Mouse (Mus musculus) frontal cortex, postnatal 25 days (tissue): ENCODE measurements at regions not wholly inside any gene's neighbourhood (a gene's known extent, or its start where the extent isn't known, plus 50 kb on each side); places are given as distances from the start of the nearest gene placed in this dataset.

ENCODE experiments used
- DNase-seq, 2 experiments: peaks; one replicate each; pipeline ENCODE4 v3.0.0; 2022; ENCODE audit warnings: low spot score in 2 of 2

DNA sequence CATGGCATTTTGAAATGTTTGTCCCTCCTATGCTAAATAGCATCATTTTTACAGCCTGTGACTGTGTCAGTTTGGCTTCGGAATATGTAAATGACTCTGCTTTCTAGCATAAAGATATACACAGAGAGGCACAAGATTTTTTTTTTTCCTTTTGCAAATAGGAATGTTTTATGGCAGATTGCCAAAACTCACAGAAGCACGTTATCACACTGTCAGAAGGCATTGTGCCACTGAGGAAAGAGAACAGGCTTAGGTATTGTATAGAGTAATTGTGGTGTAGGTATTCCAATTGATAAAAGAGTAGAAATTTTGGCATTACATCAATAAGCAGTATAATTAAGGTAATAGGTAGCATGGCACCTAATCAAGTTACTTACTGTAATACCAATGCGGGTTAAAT, 988.5 kb upstream of the Tenm2 start:
- no peak for DNase-seq

DNA sequence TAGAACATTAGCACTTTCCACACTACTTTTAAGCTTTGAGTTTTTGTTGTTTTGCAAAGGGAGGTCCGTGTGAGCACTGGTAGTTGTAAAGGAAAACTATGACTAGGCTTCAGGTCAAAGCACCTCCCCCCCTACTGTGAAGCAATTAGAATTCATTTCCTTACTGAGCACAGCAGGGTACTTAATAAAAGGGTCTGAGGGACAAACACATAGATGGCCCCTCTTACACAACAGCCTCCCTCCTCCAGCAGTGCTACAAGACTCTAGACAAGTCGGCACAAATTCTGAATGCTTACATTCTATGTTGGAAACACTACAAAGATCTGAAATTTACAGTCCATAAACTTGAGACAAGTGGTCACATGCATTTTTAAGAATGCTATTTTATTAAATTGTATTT, 967.6 kb upstream of the Tenm2 start:
- DNase-seq, result no peak

DNA sequence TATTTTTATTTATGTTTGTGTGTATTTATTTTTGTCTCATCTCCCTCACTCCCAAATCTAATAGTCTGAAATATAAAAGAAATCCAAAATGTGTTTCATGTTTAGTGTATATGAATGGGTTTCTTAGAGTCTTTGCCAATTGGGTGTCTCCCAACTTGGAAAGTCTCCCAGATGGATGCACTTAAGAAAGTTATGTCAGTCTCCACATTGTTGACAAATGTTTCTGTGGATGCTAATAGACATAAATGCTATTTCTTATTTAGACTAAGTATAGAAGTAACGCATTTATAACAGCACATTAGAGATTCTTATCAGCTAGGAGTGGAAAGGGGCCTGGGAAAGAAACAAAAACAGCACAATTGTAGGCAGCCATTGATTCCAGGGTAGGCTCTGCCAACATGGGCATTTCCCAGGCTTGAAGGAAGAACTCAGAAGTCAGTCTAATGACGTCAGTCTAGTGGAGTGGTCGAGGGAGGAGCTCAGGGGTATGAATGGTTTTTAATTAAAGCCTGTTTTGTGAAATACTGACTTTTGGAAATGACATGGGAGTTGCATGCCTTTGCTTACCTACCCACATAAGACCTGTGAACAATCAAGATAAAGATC, 965.5 kb upstream of the Tenm2 start:
- no peak for DNase-seq

DNA sequence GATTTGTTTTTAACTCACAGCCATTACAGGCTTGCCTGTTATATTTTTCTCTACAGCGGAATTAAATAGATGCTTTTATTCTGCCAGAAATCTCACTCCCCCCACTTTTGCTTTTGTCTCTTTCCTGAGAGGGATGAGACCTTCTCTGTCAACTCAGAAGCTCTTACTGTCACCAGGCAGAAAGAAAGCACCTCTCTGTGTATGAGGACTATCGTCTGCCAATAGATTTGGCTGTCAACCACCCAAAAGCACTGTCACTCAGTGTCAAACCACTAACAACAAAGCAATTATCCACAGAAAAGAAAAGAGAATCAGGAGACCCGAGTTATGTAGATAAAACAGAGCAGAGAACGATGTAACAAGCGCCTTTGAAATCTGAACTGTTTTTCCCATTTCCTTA, 958.0 kb upstream of the Tenm2 start:
- no peak for DNase-seq

DNA sequence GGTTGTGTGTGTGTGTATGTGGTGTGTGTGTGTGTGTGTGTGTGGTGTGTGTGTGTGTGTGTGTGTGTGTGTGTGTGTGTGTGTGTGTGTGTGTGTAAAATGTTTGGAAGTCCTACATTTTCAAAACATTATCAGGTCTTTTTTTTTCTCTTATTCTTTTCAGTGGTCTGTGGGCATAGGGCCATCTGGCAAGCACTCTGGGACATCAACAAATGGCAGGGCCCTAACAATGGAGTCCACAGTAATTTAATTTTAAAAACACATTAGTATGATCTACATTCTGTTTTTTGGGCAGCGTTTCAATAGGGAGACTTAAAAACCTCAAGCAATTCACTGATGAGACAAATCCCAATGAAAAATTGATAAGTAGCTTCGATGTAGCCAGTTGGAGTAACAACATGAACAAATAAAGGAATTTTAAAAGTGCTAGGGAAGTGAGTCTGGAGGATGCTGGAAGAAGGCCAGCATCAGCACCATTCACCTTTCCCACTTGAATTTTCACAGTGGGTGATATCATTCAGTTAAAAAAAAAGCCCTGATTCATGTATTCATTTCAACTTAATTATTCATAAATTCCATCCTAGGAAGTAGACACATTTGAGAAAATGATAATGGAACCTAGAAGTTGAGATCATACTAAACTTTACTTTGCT, 956.3 kb upstream of the Tenm2 start:
- DNase-seq, result no peak

DNA sequence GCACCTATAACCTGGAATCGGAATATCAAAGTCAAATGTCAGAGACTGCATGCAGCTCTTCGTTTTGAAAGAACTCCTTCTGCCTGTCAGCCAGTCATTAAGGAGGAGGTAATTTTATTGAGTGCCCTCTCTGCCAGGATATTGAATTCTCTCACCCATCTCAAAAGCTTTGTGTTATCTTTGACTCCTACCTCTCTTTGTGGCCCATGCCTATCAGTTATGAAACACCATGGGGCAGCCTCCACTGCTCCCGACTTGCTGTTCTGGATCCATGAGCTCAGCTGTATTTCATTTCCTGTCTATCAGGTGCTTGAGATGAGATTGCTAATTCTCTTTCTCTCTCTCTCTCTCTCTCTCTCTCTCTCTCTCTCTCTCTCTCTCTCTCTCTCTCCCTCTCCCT, 955.7 kb upstream of the Tenm2 start:
- no peak for DNase-seq

DNA sequence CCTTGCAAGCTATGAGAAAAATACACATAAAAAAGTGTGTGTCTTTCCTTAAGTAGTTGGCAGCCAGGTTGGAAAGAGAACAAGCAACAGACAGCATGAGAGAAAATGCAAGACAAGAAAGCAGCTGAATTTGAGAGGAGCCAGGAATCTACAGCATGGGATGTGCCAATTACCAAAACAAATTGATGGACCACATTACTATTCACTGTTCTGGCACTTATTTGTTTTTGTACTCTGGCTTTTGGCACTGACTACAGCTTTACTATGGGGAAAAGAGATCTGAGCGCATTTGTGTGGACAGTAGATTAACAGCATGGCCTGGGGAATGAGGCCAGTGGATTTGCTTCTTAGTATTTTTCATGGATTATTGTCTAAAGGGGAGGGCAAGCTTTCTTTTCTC, 935.0 kb upstream of the Tenm2 start:
- no peak for DNase-seq

DNA sequence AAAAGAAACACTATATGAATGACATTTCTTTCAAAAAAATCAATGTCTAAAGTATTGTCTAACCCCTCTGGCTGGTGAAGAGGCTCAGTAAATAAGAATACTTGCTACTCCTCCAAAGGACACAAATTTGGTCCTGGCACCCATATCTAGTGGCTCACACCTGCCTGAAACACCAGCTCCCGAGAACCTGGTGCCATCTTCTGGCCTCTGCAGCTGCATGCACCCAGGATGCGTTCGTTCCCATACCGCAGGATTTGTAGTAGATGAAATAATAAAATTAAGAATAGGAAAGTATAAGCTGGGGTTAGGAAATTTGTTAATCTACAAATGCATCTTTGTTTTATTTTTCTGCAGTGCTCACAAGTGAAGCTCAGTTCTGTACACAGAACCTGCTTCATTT, 922.5 kb upstream of the Tenm2 start:
- no peak for DNase-seq

DNA sequence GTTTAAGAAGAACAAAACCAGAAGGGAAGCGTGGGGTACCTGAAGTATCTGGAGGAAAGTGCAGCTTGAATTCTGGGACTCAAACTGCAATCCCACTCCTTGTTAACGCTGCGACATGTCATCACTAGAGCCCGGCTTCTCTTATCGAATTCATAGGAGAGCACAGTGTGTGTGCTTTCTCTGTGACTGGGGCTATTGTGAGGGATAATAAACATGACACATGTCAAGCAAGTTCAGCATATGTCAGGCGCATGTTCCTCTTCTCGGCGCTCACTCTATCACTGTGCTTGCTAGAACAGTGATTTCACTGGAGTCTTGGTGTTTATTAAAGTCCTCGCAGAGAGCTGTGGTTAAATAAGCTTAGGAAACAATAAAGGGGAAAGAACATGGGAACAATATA, 921.2 kb upstream of the Tenm2 start:
- no peak for DNase-seq

DNA sequence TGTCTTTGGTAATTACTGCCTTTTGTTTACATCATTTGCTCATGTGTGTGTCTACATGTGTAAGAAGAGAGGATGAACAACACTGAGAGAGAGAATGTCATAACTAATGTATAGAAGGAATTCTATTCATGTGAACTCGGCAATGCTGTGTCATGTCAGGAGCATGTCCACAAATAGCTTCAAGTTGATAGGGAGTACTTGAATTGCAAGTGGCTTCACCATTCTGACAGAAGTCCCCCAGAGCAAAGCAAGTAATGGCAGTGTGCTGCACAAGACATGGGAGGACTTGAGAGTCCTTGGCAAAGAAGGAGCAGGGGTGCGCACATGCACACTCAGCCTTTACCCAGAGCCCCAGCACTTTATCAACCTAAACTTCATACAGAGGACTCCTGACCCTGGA, 919.9 kb upstream of the Tenm2 start:
- no peak for DNase-seq

DNA sequence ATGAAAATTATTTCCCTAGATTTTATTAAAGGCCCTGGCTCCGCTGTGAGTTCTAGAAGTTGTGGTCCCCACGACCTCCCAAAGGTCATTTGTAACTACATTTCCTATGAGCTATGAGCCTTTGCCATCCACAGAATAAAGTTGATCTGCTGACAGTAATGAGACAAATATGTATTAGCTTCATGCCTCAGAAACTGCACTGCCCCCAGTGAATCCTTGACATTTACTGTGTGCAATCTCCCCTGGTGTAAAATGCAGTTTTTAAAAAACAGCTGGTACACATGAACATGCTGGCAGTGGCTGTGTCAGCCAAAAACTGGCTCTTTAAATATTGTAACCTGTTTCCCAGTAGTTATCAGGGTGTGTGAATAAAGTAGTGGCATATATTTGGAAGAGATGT, 907.7 kb upstream of the Tenm2 start:
- DNase-seq, result no peak

DNA sequence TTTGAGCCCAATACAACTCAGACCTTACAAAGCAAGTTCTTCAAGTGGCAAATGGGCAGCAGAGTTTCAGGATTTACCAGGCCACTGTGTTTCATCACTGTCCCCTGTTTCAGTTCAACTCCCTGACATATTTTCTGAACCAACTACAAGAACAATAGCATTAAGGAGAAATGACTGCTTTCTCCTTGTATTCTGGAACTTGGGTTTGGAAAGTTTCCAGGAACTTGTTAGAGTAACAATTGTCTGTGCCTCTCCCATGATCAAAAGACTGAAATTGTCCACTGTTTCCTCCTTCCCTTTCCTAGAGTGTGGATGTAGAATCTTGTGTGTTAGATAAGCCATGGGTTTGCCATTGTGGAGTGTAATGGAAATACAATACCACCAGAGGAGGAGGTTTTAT, 893.1 kb upstream of the Tenm2 start:
- no peak for DNase-seq

DNA sequence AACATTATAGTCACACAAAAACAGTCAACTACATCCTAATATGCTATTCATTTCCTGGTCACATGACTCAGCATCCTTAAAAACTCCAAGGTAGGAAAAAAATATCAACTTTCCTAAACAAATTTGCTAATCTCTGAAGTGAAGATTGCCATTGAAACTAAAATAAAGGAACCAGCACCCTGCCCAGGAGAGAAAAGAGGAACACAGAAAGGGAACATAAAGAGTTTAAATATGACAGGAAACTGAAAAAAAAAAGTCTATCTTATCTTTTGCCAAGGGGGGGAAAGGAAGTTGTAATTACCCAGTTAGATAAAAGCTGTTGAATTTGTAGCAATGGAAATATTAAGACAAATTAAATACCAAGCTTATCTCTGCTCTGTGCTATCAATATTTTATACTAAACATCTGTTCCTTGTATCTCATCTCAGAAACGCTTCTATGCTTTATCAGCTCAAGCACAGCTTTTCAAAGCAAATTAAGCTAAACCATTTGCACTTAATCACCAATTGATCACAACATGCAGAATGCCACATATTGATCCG, 888.1 kb upstream of the Tenm2 start:
- no peak for DNase-seq

DNA sequence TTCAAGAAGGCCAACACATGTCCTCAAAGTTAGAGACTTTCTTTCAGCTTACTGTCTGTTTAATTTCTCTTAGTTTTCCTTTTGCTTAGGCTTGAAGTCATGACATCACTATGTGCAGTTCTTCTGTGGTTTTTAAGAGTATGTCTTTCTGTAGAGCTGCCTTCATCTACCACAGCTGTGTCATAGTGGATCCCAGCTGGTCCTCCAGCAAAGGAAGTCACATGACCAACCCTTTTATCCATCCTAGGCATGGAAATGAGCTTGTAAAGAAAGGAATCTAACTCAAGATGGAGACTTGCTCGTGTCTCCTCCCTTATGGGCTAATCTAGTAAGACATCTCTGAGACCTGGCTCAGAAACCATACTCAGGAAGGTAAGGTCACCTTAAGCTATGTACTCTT, 886.7 kb upstream of the Tenm2 start:
- no peak for DNase-seq

DNA sequence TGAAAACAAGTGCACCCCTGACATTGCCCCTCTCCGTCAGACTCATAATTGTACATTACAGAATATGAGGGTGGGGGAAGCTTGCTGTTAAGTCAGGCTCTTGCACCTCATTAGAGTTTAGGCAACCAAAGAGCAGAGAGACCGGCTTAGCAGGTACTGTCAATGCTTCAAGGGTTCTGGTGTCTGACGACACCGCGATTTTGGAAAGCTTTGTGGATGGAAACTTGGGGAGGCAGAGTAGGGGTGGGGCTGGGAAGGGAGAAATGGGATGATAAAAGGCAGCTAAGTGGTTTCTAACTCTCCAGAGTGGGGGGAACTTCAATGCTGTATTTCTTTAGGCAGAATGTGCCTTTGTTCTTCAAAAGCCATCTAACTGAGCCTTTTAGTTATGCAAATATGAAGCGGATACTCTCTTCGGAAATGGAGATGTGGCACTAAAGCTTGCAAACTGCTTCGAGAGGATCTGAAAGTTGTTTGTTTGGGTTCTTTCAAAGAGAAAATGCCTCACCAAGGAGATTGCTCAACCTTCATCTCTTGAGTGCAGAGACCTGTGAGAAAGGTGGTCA, 885.4 kb upstream of the Tenm2 start:
- DNase-seq, result no peak

DNA sequence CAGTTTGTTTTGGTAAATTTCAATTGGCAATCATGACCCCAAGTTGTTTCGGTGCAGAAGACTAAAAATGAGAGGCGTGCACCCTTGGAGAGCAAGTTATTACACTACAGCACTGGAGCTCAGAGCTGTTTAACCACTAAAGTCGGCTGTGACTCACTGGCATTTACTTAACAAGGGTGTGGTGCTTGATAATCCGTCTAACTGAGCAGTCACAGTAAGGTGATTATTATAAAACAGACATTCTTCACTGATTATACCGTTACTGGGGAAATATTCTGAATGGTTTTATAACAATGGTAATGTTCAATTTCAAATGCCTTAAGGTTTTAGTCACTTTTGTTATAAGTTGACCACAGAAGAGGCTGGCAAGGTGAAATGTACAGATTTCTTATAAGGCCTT, 882.0 kb upstream of the Tenm2 start:
- no peak for DNase-seq

DNA sequence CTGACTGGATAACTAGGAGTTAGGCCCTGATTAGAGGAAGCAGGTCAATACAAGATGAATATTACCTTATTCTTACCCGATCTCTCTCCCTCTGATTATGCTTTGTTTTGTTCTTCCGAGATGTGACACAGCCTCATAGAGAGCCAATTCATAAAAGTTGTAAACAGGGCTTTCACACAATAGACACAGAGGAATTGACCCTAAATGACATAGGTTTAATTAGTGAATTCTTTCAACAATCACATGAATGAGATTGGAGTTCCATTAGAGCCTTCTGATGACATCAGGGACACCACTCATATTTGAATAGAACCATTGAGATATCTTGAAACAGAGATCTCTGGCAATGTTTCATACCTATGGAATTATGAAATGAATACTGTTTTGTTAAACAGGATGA, 856.4 kb upstream of the Tenm2 start:
- no peak for DNase-seq

DNA sequence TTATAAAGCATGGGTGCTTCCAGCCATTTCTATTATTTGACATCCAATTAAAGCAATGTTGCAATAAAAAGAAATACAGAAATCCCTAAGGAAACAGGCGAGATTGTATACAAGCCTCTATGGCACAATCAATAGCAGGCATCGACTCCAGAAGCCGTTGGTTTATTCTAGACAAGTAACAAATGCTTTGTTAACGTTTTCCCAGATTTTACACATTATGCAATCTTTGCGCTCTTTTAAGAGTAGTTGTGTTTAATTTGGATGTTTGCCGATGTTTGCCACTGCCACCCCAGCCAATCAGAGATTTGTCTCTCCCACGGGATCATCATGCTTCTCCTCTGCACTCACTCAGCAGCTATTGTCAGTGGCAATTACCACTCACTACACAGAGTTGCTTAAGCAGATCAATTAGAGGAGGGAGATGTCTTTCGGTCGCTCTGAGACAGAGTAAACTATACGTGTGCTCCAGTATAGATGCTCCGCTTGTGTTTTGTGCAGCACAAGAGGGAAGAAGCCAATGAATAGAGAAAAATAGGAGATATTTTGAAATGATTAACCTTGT, 839.5 kb upstream of the Tenm2 start:
- no peak for DNase-seq

DNA sequence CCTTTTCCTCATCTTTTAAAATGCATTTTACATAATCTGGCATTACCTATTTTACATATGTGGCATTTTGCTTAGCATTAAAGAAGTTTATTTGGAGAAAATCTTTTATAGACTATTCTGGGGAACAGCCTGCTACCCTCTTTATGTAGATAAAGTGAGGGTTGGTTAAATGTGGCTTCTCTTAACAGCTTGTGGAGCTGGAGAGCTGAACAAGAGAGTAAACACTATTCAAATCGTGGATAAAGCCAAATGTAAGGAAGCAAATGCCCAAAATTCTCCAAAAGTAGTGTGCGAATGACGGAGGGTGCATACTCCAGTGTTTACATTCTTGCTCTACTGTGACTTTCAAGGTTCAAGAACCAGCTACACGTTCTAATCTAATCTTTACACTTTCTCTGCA, 833.9 kb upstream of the Tenm2 start:
- no peak for DNase-seq

DNA sequence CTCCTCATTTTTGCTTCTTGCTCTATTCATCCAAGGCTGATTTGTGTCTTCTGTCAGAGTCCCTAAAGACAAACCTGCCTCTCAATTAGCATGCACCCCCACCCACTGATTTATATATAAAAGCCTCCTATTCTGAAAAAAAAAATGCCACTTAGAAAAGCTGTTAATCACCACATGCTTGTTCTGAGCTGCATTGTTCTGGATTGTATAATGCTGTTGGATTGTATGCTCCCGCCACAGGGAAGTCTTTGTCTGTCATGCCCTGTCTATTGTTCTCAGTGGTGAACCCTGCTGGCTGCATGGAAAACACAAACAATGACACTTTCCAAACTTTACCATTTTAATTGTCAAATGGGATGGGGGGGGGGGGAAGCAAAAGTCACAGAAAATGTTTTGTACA, 831.9 kb upstream of the Tenm2 start:
- DNase-seq, result no peak

DNA sequence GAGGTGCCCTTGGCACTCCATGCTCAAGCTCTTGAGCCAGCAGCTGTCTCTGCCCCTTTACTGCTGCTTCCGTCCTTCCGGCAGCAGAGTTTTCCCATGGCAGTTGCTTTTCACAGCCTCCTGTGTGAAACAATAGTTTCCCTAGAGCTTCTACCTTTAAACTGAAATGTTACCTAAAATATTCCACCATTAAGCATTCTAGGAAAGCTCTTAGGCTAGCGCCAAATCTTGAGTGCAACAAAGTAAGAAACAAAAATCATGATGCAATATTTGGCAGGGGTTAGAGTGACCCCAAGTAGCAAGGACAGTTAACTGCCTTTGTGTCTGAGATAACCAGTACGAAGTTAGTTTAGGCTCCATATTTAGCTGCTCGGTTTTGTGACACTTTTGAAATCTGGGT, 830.3 kb upstream of the Tenm2 start:
- DNase-seq, result no peak

DNA sequence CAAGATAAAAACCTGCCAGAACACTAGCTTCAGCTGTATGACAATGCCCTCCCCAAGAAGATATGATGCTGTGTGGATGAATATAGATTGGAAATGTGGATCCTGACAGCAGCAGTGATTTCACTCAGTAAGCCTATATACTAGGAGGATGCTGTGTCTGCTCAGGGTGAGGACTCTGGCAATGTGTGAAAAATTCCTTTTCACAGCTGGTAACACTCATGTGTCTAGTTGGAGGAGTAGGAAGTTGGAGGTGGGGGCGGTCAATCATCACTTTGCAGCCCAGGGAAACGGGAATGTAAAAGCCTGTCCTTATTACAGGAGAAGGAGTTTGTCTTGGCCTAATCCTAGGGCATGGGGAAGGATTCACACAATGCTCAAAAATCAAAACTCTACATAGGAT, 824.3 kb upstream of the Tenm2 start:
- DNase-seq, result no peak

DNA sequence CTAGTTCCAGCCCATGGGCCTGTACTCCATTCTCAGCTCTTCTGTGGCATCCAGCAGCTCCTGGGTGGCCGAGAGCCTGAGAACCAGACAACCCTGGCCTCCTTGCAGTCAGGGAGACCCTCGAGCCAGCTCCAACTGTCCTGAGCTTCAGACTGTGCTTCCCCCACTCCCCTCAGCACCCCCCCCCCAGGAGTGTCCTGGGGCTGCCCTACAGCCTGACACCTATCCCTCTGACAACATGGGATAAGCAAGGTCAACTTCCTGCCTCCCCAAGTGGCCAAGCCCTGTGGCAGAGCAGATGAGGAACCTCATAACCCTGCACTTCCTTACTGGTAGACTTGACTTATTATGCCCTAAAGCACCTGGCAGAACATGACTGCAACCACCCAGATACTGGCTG, 823.1 kb upstream of the Tenm2 start:
- no peak for DNase-seq
